Mouse (Mus musculus) ES-E14 (cell line): ENCODE measurements around the gene Smad1. TPM values are rescaled to one million over a fixed set of nuclear protein-coding genes. Genes with fewer than 3 reads are reported as not detected.

Experiments used
- DNase-seq: peaks from one replicate; pipeline ENCODE4 v3.0.0-alpha.2; 2013; ENCODE audit warnings: low read depth, low spot score
- H3K27ac ChIP-seq: 2 replicates; pipeline ENCODE4 v1.5.1; 2012; ENCODE audit warnings: low read depth, mild to moderate bottlenecking, low read length, moderate library complexity, mixed read lengths; ENCODE audit not compliant: poor library complexity, insufficient read depth, severe bottlenecking
- H3K36me3 ChIP-seq: 2 replicates; pipeline ENCODE4 v1.6.1; 2012; ENCODE audit warnings: mild to moderate bottlenecking, low read length, moderate library complexity, mixed read lengths; ENCODE audit not compliant: control insufficient read depth, poor library complexity, insufficient read depth, severe bottlenecking
- H3K4me1 ChIP-seq, 2 experiments: fragments of 150-350 bp in 1 of 2; sonication (generic) in 1 of 2; 2 replicates each; pipeline ENCODE4 v1.6.1; 2012; ENCODE audit warnings: low read length in 2 of 2, mild to moderate bottlenecking in 1 of 2, mixed read lengths in 1 of 2; ENCODE audit not compliant: control insufficient read depth in 2 of 2, insufficient read depth in 2 of 2, poor library complexity in 1 of 2
- H3K4me3 ChIP-seq, 2 experiments: fragments of 150-350 bp in 1 of 2; sonication (generic) in 1 of 2; 2 replicates each; pipeline ENCODE4 v1.5.1; 2012; ENCODE audit warnings: low read length in 2 of 2, low read depth in 1 of 2, mild to moderate bottlenecking in 1 of 2, mixed read lengths in 1 of 2; ENCODE audit not compliant: insufficient read depth in 1 of 2, poor library complexity in 1 of 2, severe bottlenecking in 1 of 2
- H3K9ac ChIP-seq: 2 replicates; pipeline ENCODE4 v1.6.1; 2012; ENCODE audit warnings: low read depth, mild to moderate bottlenecking, low read length, mixed read lengths; ENCODE audit not compliant: poor library complexity, insufficient read depth, severe bottlenecking
- H3K9me3 ChIP-seq: fragments of 150-350 bp; sonication (generic); 2 replicates; pipeline ENCODE4 v1.6.1; 2012; ENCODE audit warnings: low read depth, mild to moderate bottlenecking, low read length; ENCODE audit not compliant: control insufficient read depth, insufficient read depth
- CHD2 ChIP-seq: IDR thresholded peaks from 2 replicates; pipeline ENCODE4 v1.6.1; 2014; ENCODE audit warnings: mild to moderate bottlenecking, low read depth, low read length, inconsistent platforms
- HCFC1 ChIP-seq: IDR thresholded peaks from 2 replicates; pipeline ENCODE4 v1.6.1; 2012; ENCODE audit warnings: low read length, inconsistent platforms, borderline replicate concordance; ENCODE audit not compliant: insufficient read depth
- MAFK ChIP-seq: IDR thresholded peaks from 2 replicates; pipeline ENCODE4 v1.6.1; 2014; ENCODE audit warnings: mild to moderate bottlenecking, low read depth, low read length, inconsistent platforms; ENCODE audit not compliant: insufficient read depth
- ZC3H11A ChIP-seq: IDR thresholded peaks from 2 replicates; pipeline ENCODE4 v1.6.1; 2012; ENCODE audit warnings: low read depth, mild to moderate bottlenecking, inconsistent platforms, low read length, borderline replicate concordance
- ZNF384 ChIP-seq: IDR thresholded peaks from 2 replicates; pipeline ENCODE4 v1.6.1; 2012; ENCODE audit warnings: low read depth, low read length, inconsistent platforms
- in situ Hi-C, 2 experiments: fragments of 600-800 bp; cut with MboI; formaldehyde crosslinking; loops; one replicate each; pipeline ENCODE4 v1.15.1; 2025; ENCODE audit warnings: low sequenced_read_pairs in 2 of 2, inconsistent platforms in 1 of 2; ENCODE audit not compliant: unreplicated experiment in 2 of 2
- total RNA-seq: library from RNA; depleted of rRNA; stranded (reverse); fragments of 300-350 nt; gene quantifications from 2 replicates; pipeline ENCODE4 v1.2.3, GENCODE M21; 2012

Gene Smad1
- total RNA-seq, 1 experiment = 9.4 TPM

- H3K4me1 ChIP-seq = peaks cover 0 to 7% of the 10 kb centered on the region in 2 experiments; a peak in 2 of 4 replicates
- no peaks in the 10 kb centered on the region for H3K9me3 ChIP-seq
- TF ChIP-seq ZC3H11A (no peak), CHD2 (no peak), ZNF384 (no peak), MAFK (no peak), HCFC1 (no peak)
- no peak overlapping the region for H3K9ac ChIP-seq
- in situ Hi-C loops = no loop called here
- no peak for DNase-seq
- H3K36me3 ChIP-seq = no peaks in the 10 kb centered on the region; the same call in 1 of the 2 replicates
- no peak overlapping the region for H3K27ac ChIP-seq
- no peak overlapping the region for H3K4me3 ChIP-seq
Measured at GRCm38 (mm10) chr8:79393215-79393614, 6.1 kb downstream of the Smad1 start.

- Histone ChIP-seq H3K9ac (no peak overlapping the region), H3K27ac (no peak overlapping the region), H3K4me3 (no peak overlapping the region), H3K4me1 (peaks cover 0 to 7% of the 10 kb centered on the region in 2 experiments; a peak in 2 of 4 replicates), H3K9me3 (no peaks in the 10 kb centered on the region), H3K36me3 (no peaks in the 10 kb centered on the region; the same call in 1 of the 2 replicates)
- no peak for TF ChIP-seq HCFC1
- in situ Hi-C loops = no loop called here
- DNase-seq = no peak
Measured at GRCm38 (mm10) chr8:79392649-79393048, 6.7 kb downstream of the Smad1 start.

GRCm38 (mm10) chr8:79391454-79391853 lies 7.9 kb downstream of the Smad1 start:
- Histone ChIP-seq H3K9ac (no peak overlapping the region), H3K4me1 (peaks cover 0 to 12% of the 10 kb centered on the region in 2 experiments; a peak in 2 of 4 replicates), H3K4me3 (no peak overlapping the region), H3K27ac (no peak overlapping the region), H3K36me3 (no peaks in the 10 kb centered on the region; the same call in 1 of the 2 replicates), H3K9me3 (no peaks in the 10 kb centered on the region)
- DNase-seq = no peak
- in situ Hi-C loops = no loop called here
- TF ChIP-seq ZC3H11A (no peak), ZNF384 (no peak), HCFC1 (no peak), CHD2 (no peak), MAFK (no peak)

- in situ Hi-C loops = no loop called here
- H3K4me1 ChIP-seq = peaks cover 0 to 15% of the 10 kb centered on the region in 2 experiments; a peak in 2 of 4 replicates
- TF ChIP-seq ZC3H11A (no peak), MAFK (no peak), HCFC1 (no peak), CHD2 (no peak), ZNF384 (no peak)
- H3K9ac ChIP-seq = no peak overlapping the region
- H3K27ac ChIP-seq = no peak overlapping the region
- peak overlapping the region in 1 of 2 experiments; percentile 34; a peak in 1 of 4 replicates for H3K4me3 ChIP-seq
- peaks cover 2% of the 10 kb centered on the region; the same call in 1 of the 2 replicates for H3K36me3 ChIP-seq
- no peaks in the 10 kb centered on the region for H3K9me3 ChIP-seq
- no peak for DNase-seq
Measured at GRCm38 (mm10) chr8:79389074-79389786, 10.1 kb downstream of the Smad1 start.

GRCm38 (mm10) chr8:79386831-79387230 lies 12.5 kb downstream of the Smad1 start:
- in situ Hi-C loops = no loop called here
- DNase-seq = no peak
- peaks cover 0 to 19% of the 10 kb centered on the region in 2 experiments; a peak in 2 of 4 replicates for H3K4me1 ChIP-seq

More at GRCm38 (mm10) chr8:79386831-79387230, 12.5 kb downstream of the Smad1 start:
- H3K9me3 ChIP-seq = no peaks in the 10 kb centered on the region
- H3K9ac ChIP-seq = no peak overlapping the region
- H3K4me3 ChIP-seq = no peak overlapping the region
- H3K27ac ChIP-seq = no peak overlapping the region
- peaks cover 2% of the 10 kb centered on the region; the same call in 1 of the 2 replicates for H3K36me3 ChIP-seq
- no peak for TF ChIP-seq HCFC1
- TF ChIP-seq CHD2 = no peak
- no peak for TF ChIP-seq ZNF384
